Mouse (Mus musculus): Measurements from ENCODE around the gene Slc11a1.

DNA sequence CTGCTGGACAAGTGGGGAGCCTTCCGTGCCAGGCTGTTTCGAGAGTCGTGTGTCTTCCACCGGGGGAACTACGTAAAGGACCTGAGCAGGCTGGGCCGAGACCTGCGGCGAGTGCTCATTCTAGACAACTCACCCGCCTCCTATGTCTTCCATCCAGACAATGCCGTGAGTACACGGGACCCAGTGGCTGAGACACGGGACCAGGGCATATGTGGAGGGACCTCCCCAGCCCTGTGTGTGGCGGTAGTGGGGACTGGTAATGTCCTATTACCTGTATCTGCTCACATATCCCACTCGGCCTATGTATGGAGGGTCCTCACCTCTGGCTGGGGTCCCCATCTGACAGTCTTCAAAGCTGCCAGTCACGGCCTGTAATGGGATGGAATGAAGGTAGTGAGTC lies 19.9 kb downstream of the Slc11a1 start:
- TF ChIP-seq CTCF (IDR thresholded peaks at IDR 0.05; ENCODE audit: low read depth, low read length) = no peak
- no peak for TF ChIP-seq GATA2 (IDR thresholded peaks at IDR 0.05; ENCODE audit: borderline replicate concordance, low read depth, low read length)
- no peak for TF ChIP-seq GATA1 (IDR thresholded peaks at IDR 0.05; ENCODE audit: borderline replicate concordance, low read length)
- no peak for TF ChIP-seq POLR2AphosphoS5 (IDR thresholded peaks at IDR 0.05; ENCODE audit: insufficient replicate concordance, low read depth, low read length)

All from G1E (cell line).